Mouse (Mus musculus) testis, adult 2 months (tissue): ENCODE data around the gene Copz1. TPM values are rescaled to one million over a fixed set of nuclear protein-coding genes. Genes with fewer than 3 reads are reported as not detected.

Experiments used
- H3K27ac ChIP-seq: fragments of 200-500 bp; 2 replicates; pipeline ENCODE4 v1.5.1; 2012; ENCODE audit warnings: low read depth, low read length; ENCODE audit not compliant: control insufficient read depth, insufficient read depth
- H3K27me3 ChIP-seq: fragments of 200-500 bp; 2 replicates; pipeline ENCODE4 v1.6.1; 2012; ENCODE audit warnings: mild to moderate bottlenecking, low read length, moderate library complexity; ENCODE audit not compliant: control insufficient read depth, insufficient read depth
- H3K36me3 ChIP-seq: fragments of 200-500 bp; 2 replicates; pipeline ENCODE4 v1.6.1; 2012; ENCODE audit warnings: mild to moderate bottlenecking, low read length; ENCODE audit not compliant: control insufficient read depth, insufficient read depth
- H3K4me1 ChIP-seq: fragments of 200-500 bp; 2 replicates; pipeline ENCODE4 v1.6.1; 2012; ENCODE audit warnings: low read length; ENCODE audit not compliant: control insufficient read depth, insufficient read depth
- H3K4me3 ChIP-seq: fragments of 200-500 bp; 2 replicates; pipeline ENCODE4 v1.5.1; 2012; ENCODE audit warnings: low read depth, mild to moderate bottlenecking, low read length, moderate library complexity, mixed read lengths; ENCODE audit not compliant: control insufficient read depth
- CTCF ChIP-seq: fragments of 200-500 bp; IDR thresholded peaks from 2 replicates; pipeline ENCODE4 v1.5.1; 2012; ENCODE audit warnings: low read depth, mild to moderate bottlenecking, inconsistent platforms, low read length, moderate library complexity; ENCODE audit not compliant: control insufficient read depth, insufficient read depth, insufficient replicate concordance
- POLR2A ChIP-seq: fragments of 200-500 bp; IDR thresholded peaks from 2 replicates; pipeline ENCODE4 v1.6.1; 2012; ENCODE audit warnings: low read depth, mild to moderate bottlenecking, inconsistent platforms, low read length, moderate library complexity; ENCODE audit not compliant: control insufficient read depth
- polyA plus RNA-seq: library from polyadenylated mRNA; depleted of rRNA; stranded (reverse); fragments of >200 nt; gene quantifications from 2 replicates; pipeline ENCODE4 v1.2.3, GENCODE M21; 2012

Gene Copz1
- polyA plus RNA-seq, 1 experiment = 56.8 TPM

GRCm38 (mm10) chr15:103253352-103253751 is 19.2 kb upstream of the Copz1 start:
- H3K4me3 ChIP-seq = no peak overlapping the region
- no peaks in the 10 kb centered on the region for H3K27me3 ChIP-seq
- TF ChIP-seq CTCF (no peak), POLR2A (no peak)
- peaks cover 4% of the 10 kb centered on the region for H3K4me1 ChIP-seq
- H3K36me3 ChIP-seq = no peaks in the 10 kb centered on the region
- H3K27ac ChIP-seq = no peak overlapping the region

- Histone ChIP-seq H3K27ac (no peak overlapping the region), H3K36me3 (no peaks in the 10 kb centered on the region), H3K27me3 (no peaks in the 10 kb centered on the region), H3K4me3 (peak overlapping the region; percentile 16), H3K4me1 (peaks cover 6% of the 10 kb centered on the region)
- TF ChIP-seq CTCF (no peak), POLR2A (no peak)
Observed at GRCm38 (mm10) chr15:103255169-103255568, 17.3 kb upstream of the Copz1 start.

- H3K4me3 ChIP-seq = no peak overlapping the region
- H3K27me3 ChIP-seq = no peaks in the 10 kb centered on the region
- H3K27ac ChIP-seq = no peak overlapping the region
- TF ChIP-seq POLR2A = no peak
- TF ChIP-seq CTCF = no peak
- H3K36me3 ChIP-seq = no peaks in the 10 kb centered on the region
- peaks cover 6% of the 10 kb centered on the region for H3K4me1 ChIP-seq
Observed at GRCm38 (mm10) chr15:103256210-103256986, 16.1 kb upstream of the Copz1 start.

GRCm38 (mm10) chr15:103257790-103258728 is 14.5 kb upstream of the Copz1 start, which contains the start of gene Nfe2:
TSS of gene Nfe2 (minus strand) at chr15:103258403.
- TF ChIP-seq CTCF = no peak
- Histone ChIP-seq H3K27ac (no peak within 1 kb of the TSS), H3K36me3 (no peaks in the 10 kb centered on the region), H3K27me3 (no peaks in the 10 kb centered on the region), H3K4me3 (no peak within 1 kb of the TSS), H3K4me1 (peaks cover 6% of the 10 kb centered on the region)

- Histone ChIP-seq H3K27me3 (no peaks in the 10 kb centered on the region), H3K4me1 (peaks cover 6% of the 10 kb centered on the region), H3K4me3 (no peak overlapping the region), H3K36me3 (no peaks in the 10 kb centered on the region), H3K27ac (no peak overlapping the region)
- TF ChIP-seq CTCF = no peak
- TF ChIP-seq POLR2A = no peak
Observed at GRCm38 (mm10) chr15:103259162-103259561, 13.4 kb upstream of the Copz1 start.

- Histone ChIP-seq H3K4me1 (peaks cover 5% of the 10 kb centered on the region), H3K27ac (no peak overlapping the region), H3K36me3 (no peaks in the 10 kb centered on the region), H3K27me3 (no peaks in the 10 kb centered on the region), H3K4me3 (no peak overlapping the region)
- no peak for TF ChIP-seq CTCF
- no peak for TF ChIP-seq POLR2A
Observed at GRCm38 (mm10) chr15:103259989-103260388, 12.5 kb upstream of the Copz1 start.

- no peak overlapping the region for H3K4me3 ChIP-seq
- H3K27me3 ChIP-seq = no peaks in the 10 kb centered on the region
- H3K36me3 ChIP-seq = no peaks in the 10 kb centered on the region
- no peak for TF ChIP-seq POLR2A
- TF ChIP-seq CTCF = no peak
- no peak overlapping the region for H3K27ac ChIP-seq
- H3K4me1 ChIP-seq = no peaks in the 10 kb centered on the region
Observed at GRCm38 (mm10) chr15:103264794-103265193, 7.7 kb upstream of the Copz1 start.
